In the genomic region with DNA sequence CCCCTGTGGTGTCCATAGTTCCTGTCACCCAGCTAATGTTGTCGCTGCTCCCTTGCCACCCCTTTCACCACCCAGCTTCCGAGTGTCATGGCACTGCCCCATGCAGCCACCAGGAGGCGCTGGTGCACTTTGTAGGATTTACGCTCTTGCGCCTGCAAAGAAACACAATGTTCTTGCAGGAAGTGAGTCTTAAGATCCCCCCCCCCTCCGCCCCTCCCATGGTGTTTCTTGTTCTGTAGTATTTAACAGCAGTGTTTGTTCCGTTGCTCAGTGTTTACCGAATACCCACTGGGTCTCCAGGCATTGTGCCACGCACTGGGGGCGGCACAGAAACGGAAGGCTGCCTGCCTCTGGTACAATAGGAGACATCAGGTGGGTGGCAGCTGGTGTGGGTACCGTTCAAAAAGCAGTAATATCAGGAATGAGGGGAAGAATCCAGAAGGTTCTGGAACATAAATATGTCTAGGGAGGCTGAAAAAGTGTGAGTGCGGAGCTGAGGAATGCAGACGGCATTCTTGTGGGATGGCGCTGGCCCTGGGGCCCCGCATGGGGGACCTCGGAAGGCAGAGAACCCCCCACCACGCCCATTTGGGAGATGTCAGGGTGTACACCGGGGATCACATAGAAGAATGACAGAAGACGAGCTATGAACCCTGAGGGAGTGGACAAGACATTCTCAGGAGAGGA, we compare ENCODE assay signal across 8 mouse cellular contexts. TPM values are rescaled to one million over a fixed set of nuclear protein-coding genes. Genes with fewer than 3 reads are reported as not detected.
A peak's percentile ranks its signal among the peaks of the same experiment; 100 is the strongest.
DNase-seq lines count a peak whose midpoint lies in the region; ATAC-seq and TF ChIP-seq lines count a peak whose summit lies in the region.

No protein-coding gene starts in this region.

- peak overlapping the region; percentile 42 for H3K4me3 ChIP-seq in heart, embryonic 13.5 days
- peak overlapping the region; percentile 20 for H3K4me3 ChIP-seq in kidney, postnatal 0 days (replicated peaks; ENCODE audit: low read depth, low read length)
- no peak overlapping the region for H3K4me3 ChIP-seq in liver, adult 2 months (ENCODE audit: insufficient read depth, low read depth, low read length)

- DNase-seq in CD4-positive helper T cell, adult 2 months (ENCODE audit: low read depth, low spot score): peak; percentile 88
- DNase-seq in brain, adult 2 months (ENCODE audit: low read depth, low spot score): peak; percentile 89
- peak; percentile 88 for DNase-seq in kidney, postnatal 0 days (ENCODE audit: low spot score)
- DNase-seq in liver, adult 2 months (ENCODE audit: extremely low read depth, low read depth, low spot score): peak; percentile 38
- DNase-seq in naive thymus-derived CD4-positive, alpha-beta T cell, adult 2 months (ENCODE audit: low read depth): peak; percentile 95
- peak; percentile 91 for DNase-seq in splenic B cell, adult 2 months (ENCODE audit: low read depth, low spot score)

- TF ChIP-seq POLR2A in liver, adult 2 months (IDR thresholded peaks at IDR 0.05; ENCODE audit: extremely low read depth, insufficient read depth, low read length): no peak

- no peaks in the 10 kb centered on the region for H3K36me3 ChIP-seq in heart, embryonic 13.5 days
- no peaks in the 10 kb centered on the region for H3K36me3 ChIP-seq in kidney, postnatal 0 days (ENCODE audit: insufficient read depth, low read length)
- no peaks in the 10 kb centered on the region for H3K36me3 ChIP-seq in liver, adult 2 months (ENCODE audit: control insufficient read depth, insufficient read depth, low read length)
- no peaks in the 10 kb centered on the region for H3K36me3 ChIP-seq in splenic B cell, adult 2 months (ENCODE audit: control insufficient read depth, insufficient read depth, low read length, poor library complexity, severe bottlenecking)

- TF ChIP-seq CTCF in kidney, postnatal 0 days (IDR thresholded peaks at IDR 0.05; ENCODE audit: low read depth): peak; percentile 98
- peak; percentile 99 for TF ChIP-seq CTCF in liver, adult 2 months (IDR thresholded peaks at IDR 0.05; ENCODE audit: low read depth, low read length)

- H3K4me2 ChIP-seq in heart, embryonic 13.5 days: peak overlapping the region; percentile 69
- peak overlapping the region; percentile 51 for H3K4me2 ChIP-seq in kidney, postnatal 0 days (ENCODE audit: low read length)

- WGBS in heart, embryonic 13.5 days: 22% methylated on average over 20 of the region's 20 CpGs
- whole genome bisulfite sequencing in kidney, postnatal 0 days: 21% methylated on average over 20 of the region's 20 CpGs
- WGBS in liver, adult 2 months: 35% methylated on average over 20 of the region's 20 CpGs

- no peaks in the 10 kb centered on the region for H3K79me2 ChIP-seq in liver, adult 2 months (ENCODE audit: control insufficient read depth, insufficient read depth, low read length)

- no peaks in the 10 kb centered on the region for H3K27me3 ChIP-seq in heart, embryonic 13.5 days (replicated peaks)
- no peaks in the 10 kb centered on the region for H3K27me3 ChIP-seq in kidney, postnatal 0 days (ENCODE audit: insufficient read depth, low read length)
- H3K27me3 ChIP-seq in liver, adult 2 months (ENCODE audit: control insufficient read depth, insufficient read depth, low read length): no peaks in the 10 kb centered on the region
- H3K27me3 ChIP-seq in splenic B cell, adult 2 months (ENCODE audit: control insufficient read depth, insufficient read depth, low read length, poor library complexity, severe bottlenecking): no peaks in the 10 kb centered on the region

- peaks cover 13% of the 10 kb centered on the region for H3K4me1 ChIP-seq in heart, embryonic 13.5 days
- no peaks in the 10 kb centered on the region for H3K4me1 ChIP-seq in kidney, postnatal 0 days (replicated peaks; ENCODE audit: insufficient read depth, low read length)
- H3K4me1 ChIP-seq in liver, adult 2 months (ENCODE audit: control insufficient read depth, insufficient read depth, low read length): peaks cover 9% of the 10 kb centered on the region

- H3K9me3 ChIP-seq in heart, embryonic 13.5 days: no peaks in the 10 kb centered on the region
- H3K9me3 ChIP-seq in kidney, postnatal 0 days (replicated peaks; ENCODE audit: low read length): no peaks in the 10 kb centered on the region

- peak; percentile 75 for ATAC-seq in erythroid progenitor cell, adult 5-6 weeks (replicated peaks; ENCODE audit: low FRiP score, poor library complexity, severe bottlenecking)
- ATAC-seq in heart, embryonic 13.5 days (ENCODE audit: extremely low read depth, insufficient number of reproducible peaks, low FRiP score, low TSS enrichment): 0 out of 2 replicates have a peak, but pooled peaks have one; percentile 38
- ATAC-seq in kidney, postnatal 0 days (replicated peaks; ENCODE audit: low FRiP score, low read depth): peak; percentile 34

- no peak overlapping the region for H3K27ac ChIP-seq in heart, embryonic 13.5 days (replicated peaks)
- peak overlapping the region; percentile 54; the same call in 1 of the 2 replicates for H3K27ac ChIP-seq in kidney, postnatal 0 days
- no peak overlapping the region for H3K27ac ChIP-seq in liver, adult 2 months (replicated peaks; ENCODE audit: insufficient read depth, low read depth, low read length)

- peak overlapping the region; percentile 68 for H3K9ac ChIP-seq in heart, embryonic 13.5 days
- H3K9ac ChIP-seq in kidney, postnatal 0 days (ENCODE audit: low read depth, low read length): no peak overlapping the region
- no peak overlapping the region for H3K9ac ChIP-seq in liver, adult 2 months (ENCODE audit: low read depth, low read length)

RNA-seq across cellular contexts. Expression of gene Zfp664, which starts 37.6 kb away (rescaled TPM):
- 4.2 and 9.0 TPM in 2 replicates for total RNA-seq in erythroid progenitor cell, adult 5-6 weeks (2015; ENCODE audit: low replicate concordance)
- 7.3 and 12.5 TPM in 2 replicates for total RNA-seq in erythroid progenitor cell, adult 5-6 weeks (2017; ENCODE audit: low replicate concordance)
- 59.2 and 59.8 TPM in 2 replicates for polyA plus RNA-seq in heart, embryonic 13.5 days (2015; fragmentation: Nextera tagmentation; extraction: Ambion mirVana)
- polyA plus RNA-seq in kidney, postnatal 0 days (2015; fragmentation: Nextera tagmentation; extraction: Ambion mirVana): 92.8 and 93.8 TPM in 2 replicates
- 12.2 and 14.2 TPM in 2 replicates for total RNA-seq in liver, adult 2 months (2014; rRNA removed)
- polyA plus RNA-seq in liver, adult 2 months (2012; rRNA removed): 5.3 and 6.1 TPM in 2 replicates

RNA-seq across cellular contexts. Expression of gene Ccdc92, which starts 37.9 kb away (rescaled TPM):
- total RNA-seq in erythroid progenitor cell, adult 5-6 weeks (2015; ENCODE audit: low replicate concordance): 1.3 TPM in 1 of 2 replicates, not detected in the other
- 0.68 and 1.8 TPM in 2 replicates for total RNA-seq in erythroid progenitor cell, adult 5-6 weeks (2017; ENCODE audit: low replicate concordance)
- 3.7 and 4.4 TPM in 2 replicates for polyA plus RNA-seq in heart, embryonic 13.5 days (2015; fragmentation: Nextera tagmentation; extraction: Ambion mirVana)
- 6.6 and 7.8 TPM in 2 replicates for polyA plus RNA-seq in kidney, postnatal 0 days (2015; fragmentation: Nextera tagmentation; extraction: Ambion mirVana)
- 0.13 TPM in 1 of 2 replicates, not detected in the other for total RNA-seq in liver, adult 2 months (2014; rRNA removed)
- polyA plus RNA-seq in liver, adult 2 months (2012; rRNA removed): 0.16 and 0.29 TPM in 2 replicates

Comparison
In these comparisons a context has a peak if more than half of its experiments do, and no peak if none do; other contexts are left out.
1. DNase-seq: peak in every context shown above with its lines; median percentile 95 in naive thymus-derived CD4-positive, alpha-beta T cell, adult 2 months; 91 in splenic B cell, adult 2 months; 89 in brain, adult 2 months; 88 in CD4-positive helper T cell, adult 2 months; 88 in kidney, postnatal 0 days; 38 in liver, adult 2 months.